8 mouse cellular contexts compared by ENCODE assay signal in genomic region chr19:31083761-31084160, GRCm38 (mm10). TPM values are rescaled to one million over a fixed set of nuclear protein-coding genes. Genes with fewer than 3 reads are reported as not detected.
DNase-seq lines count a peak whose midpoint lies in the region; ATAC-seq and TF ChIP-seq lines count a peak whose summit lies in the region.

No protein-coding gene starts in this region.

- H3K4me2 ChIP-seq in lung, postnatal 0 days (replicated peaks; ENCODE audit: low read depth, low read length) = peak overlapping the region; percentile 76

- H3K4me1 ChIP-seq in lung, postnatal 0 days (ENCODE audit: insufficient read depth, low read depth, low read length) = peaks cover 8% of the 10 kb centered on the region; the same call in 1 of the 2 replicates

- no peak overlapping the region for H3K27ac ChIP-seq in lung, postnatal 0 days (ENCODE audit: low read length)
- no peak overlapping the region for H3K27ac ChIP-seq in macrophage

- H3K9me3 ChIP-seq in lung, postnatal 0 days (ENCODE audit: low read length) = no peaks in the 10 kb centered on the region

- DNase-seq in adrenal gland, adult (ENCODE audit: inconsistent age in 2 of 2, low spot score in 1 of 2) = peak; percentile 25 to 41
- DNase-seq in adrenal gland, postnatal 4 days (ENCODE audit: low spot score in 2 of 2) = no peak
- no peak for DNase-seq in lung, postnatal 0 days (ENCODE audit: low spot score)
- no peak for DNase-seq in lung, postnatal 10 days
- peak; percentile 18 to 24 for DNase-seq in heart, postnatal 10 days
- DNase-seq in thymus, postnatal 4 days = peak; percentile 21
- DNase-seq in adipocyte (ENCODE audit: low spot score) = no peak

- TF ChIP-seq CTCF in lung, postnatal 0 days (IDR thresholded peaks at IDR 0.05) = no peak

- intact Hi-C loops in heart, postnatal 10 days (cut with DNase I) = loop anchor here (5.0 to 10.0 kb wide), 2 partner anchors 241 to 671 kb away; no protein-coding TSS in a partner anchor

- no peak for ATAC-seq in lung, postnatal 0 days

- peaks cover 30% of the 10 kb centered on the region for H3K79me2 ChIP-seq in macrophage (ENCODE audit: inconsistent target)

- H3K27me3 ChIP-seq in lung, postnatal 0 days (replicated peaks; ENCODE audit: insufficient read depth, low read length) = no peaks in the 10 kb centered on the region

- 95% methylated on average over 8 of the region's 8 CpGs for WGBS in lung, postnatal 0 days
- 96% methylated on average over 8 of the region's 8 CpGs for WGBS in macrophage (ENCODE audit: missing documents)

- H3K36me3 ChIP-seq in lung, postnatal 0 days (ENCODE audit: insufficient read depth, low read length) = no peaks in the 10 kb centered on the region
- 0 out of 2 replicates have a peak, but pooled peaks cover 6% of the 10 kb centered on the region for H3K36me3 ChIP-seq in macrophage (ENCODE audit: inconsistent target)

- no peak overlapping the region for H3K9ac ChIP-seq in lung, postnatal 0 days (replicated peaks; ENCODE audit: low read depth)

- no peak for TF ChIP-seq EP300 in lung, postnatal 0 days (IDR thresholded peaks at IDR 0.05)

- peak overlapping the region; percentile 72 for H3K4me3 ChIP-seq in lung, postnatal 0 days (ENCODE audit: low read depth, low read length)
- peak overlapping the region; percentile 96; the same call in 1 of the 2 replicates for H3K4me3 ChIP-seq in macrophage (ENCODE audit: inconsistent target)

RNA-seq across cellular contexts. Expression of gene Cstf2t, which starts 1.1 kb away (rescaled TPM):
- total RNA-seq in adrenal gland, postnatal 4 days (2021) = 10 to 100 TPM; 34.7 to 40.2 TPM
- polyA plus RNA-seq in lung, postnatal 0 days (2015; fragmentation: Nextera tagmentation; extraction: Ambion mirVana) = 21.4 and 23.7 TPM in 2 replicates
- 10 to 100 TPM; 37.4 to 39.7 TPM for total RNA-seq in heart, postnatal 10 days (2021)
- total RNA-seq in macrophage (2018; cell fraction: chromatin; rRNA removed) = 10 to 100 TPM in 20 of 26 experiments, 1 to 10 TPM in 6; 5.4 to 26.8 (median 12.9) TPM
- 10 to 100 TPM; 23.8 to 35.5 (median 29.4) TPM for total RNA-seq in macrophage (2018; cell fraction: cytosol; rRNA removed)
- 10 to 100 TPM in 25 of 26 experiments, 1 to 10 TPM in 1; 9.5 to 47.4 (median 26.8) TPM for total RNA-seq in macrophage (2018; cell fraction: nucleus; rRNA removed)
- polyA plus RNA-seq in macrophage (2018) = 21.1 to 25.7 TPM (median 24.3 TPM) in 3 replicates

Comparison
In these comparisons a context has a peak if more than half of its experiments do, and no peak if none do; other contexts are left out.
1. DNase-seq: peak in adrenal gland, adult (2 of 2), heart, postnatal 10 days (2 of 2) and thymus, postnatal 4 days (single experiment); none in adrenal gland, postnatal 4 days (0 of 2), lung, postnatal 0 days (single experiment), lung, postnatal 10 days (single experiment) and adipocyte (single experiment).